Mouse (Mus musculus) ES-E14 (cell line): Measurements from ENCODE around the gene Unc79.

Experiments
- HCFC1 ChIP-seq: IDR thresholded peaks from 2 replicates; pipeline ENCODE4 v1.6.1; 2012; ENCODE audit warnings: low read length, inconsistent platforms, borderline replicate concordance; ENCODE audit not compliant: insufficient read depth
- MAFK ChIP-seq: IDR thresholded peaks from 2 replicates; pipeline ENCODE4 v1.6.1; 2014; ENCODE audit warnings: mild to moderate bottlenecking, low read depth, low read length, inconsistent platforms; ENCODE audit not compliant: insufficient read depth
- ZNF384 ChIP-seq: IDR thresholded peaks from 2 replicates; pipeline ENCODE4 v1.6.1; 2012; ENCODE audit warnings: low read depth, low read length, inconsistent platforms

DNA sequence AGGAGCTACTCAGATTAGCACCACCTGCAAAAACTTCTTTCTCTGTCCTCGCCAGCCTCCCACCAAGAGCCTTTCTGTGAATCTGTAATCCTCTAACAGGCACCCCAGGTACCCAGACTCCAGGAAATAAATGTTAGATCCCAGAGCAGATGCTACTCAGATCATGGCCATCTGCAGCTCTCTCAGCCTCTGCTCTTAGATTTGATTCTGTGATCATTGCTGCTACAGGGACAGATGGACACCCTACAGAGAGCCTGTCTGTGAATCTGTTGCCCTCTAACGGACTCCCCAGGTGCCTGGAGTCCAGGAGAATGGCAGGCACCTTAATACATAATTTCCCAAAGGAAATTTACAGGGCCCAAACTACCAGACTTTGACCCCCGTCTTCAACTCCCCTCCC is 40.5 kb upstream of the Unc79 start:
- TF ChIP-seq MAFK (no peak), ZNF384 (no peak), HCFC1 (no peak)
